Mouse (Mus musculus) neural tube, embryonic 12.5 days (tissue): ENCODE measurements around the gene Nrip3. TPM values are rescaled to one million over a fixed set of nuclear protein-coding genes. Genes with fewer than 3 reads are reported as not detected.

Source experiments
- ATAC-seq: fragments of 200-750 bp; cut with Nextera tagmentation; 2 replicates; pipeline ENCODE4 v1.8.0; 2017; ENCODE audit warnings: low read depth, mild to moderate bottlenecking, moderate TSS enrichment, moderate library complexity; ENCODE audit not compliant: low FRiP score
- H3K27ac ChIP-seq: fragments of 300-500 bp; sonication (generic); 2 replicates; pipeline ENCODE4 v1.5.1; 2016
- H3K27me3 ChIP-seq: fragments of 300-500 bp; sonication (generic); replicated peaks from 2 replicates; pipeline ENCODE4 v1.6.1; 2016; ENCODE audit warnings: mild to moderate bottlenecking
- H3K36me3 ChIP-seq: fragments of 300-500 bp; sonication (generic); 2 replicates; pipeline ENCODE4 v1.6.1; 2016; ENCODE audit warnings: mild to moderate bottlenecking
- H3K4me1 ChIP-seq: fragments of 300-500 bp; sonication (generic); 2 replicates; pipeline ENCODE4 v1.6.1; 2016
- H3K4me2 ChIP-seq: fragments of 300-500 bp; sonication (generic); replicated peaks from 2 replicates; pipeline ENCODE4 v1.6.1; 2016; ENCODE audit warnings: mild to moderate bottlenecking
- H3K4me3 ChIP-seq: fragments of 300-500 bp; sonication (generic); 2 replicates; pipeline ENCODE4 v1.5.1; 2016
- H3K9ac ChIP-seq: fragments of 300-500 bp; sonication (generic); 2 replicates; pipeline ENCODE4 v1.6.1; 2016; ENCODE audit warnings: mild to moderate bottlenecking
- H3K9me3 ChIP-seq: fragments of 300-500 bp; sonication (generic); 2 replicates; pipeline ENCODE4 v1.6.1; 2016; ENCODE audit warnings: mild to moderate bottlenecking
- WGBS: fragments of 180-500 bp; shearing (Covaris S2); methylation state at CpG from one replicate; pipeline ENCODE4 v1.1.7; 2016; 5-methylcytosine and 5-hydroxymethylcytosine counted together
- polyA plus RNA-seq: library from polyadenylated mRNA; unstranded; fragments of >200 nt; fragmentation: Nextera tagmentation; extraction: Ambion mirVana; gene quantifications from 2 replicates; pipeline ENCODE4 v1.2.1, GENCODE M21; 2016

Nrip3 gene
- polyA plus RNA-seq, 1 experiment from 2014 or later = 2.7 TPM

DNA sequence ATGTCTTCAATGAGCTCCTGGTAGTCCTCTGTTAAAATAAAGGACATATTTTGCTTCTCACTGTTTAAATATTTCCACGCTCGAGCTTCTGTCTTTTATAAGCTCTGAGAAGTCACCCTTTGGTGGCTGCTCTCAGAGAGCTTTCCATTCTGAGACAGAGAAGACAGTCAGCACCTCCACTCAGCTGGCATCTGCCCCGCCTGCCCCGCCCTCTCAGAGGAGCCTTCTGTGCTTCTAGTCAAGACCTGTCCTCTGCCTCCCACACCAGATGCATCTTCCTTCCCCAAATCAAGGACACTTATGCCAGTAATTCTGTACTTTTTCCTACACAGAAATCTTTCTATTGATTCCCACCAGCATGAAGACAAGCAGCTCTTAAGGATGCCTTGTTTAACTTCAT is 18.8 kb upstream of the Nrip3 start:
- WGBS = 89% methylated on average over 4 of the region's 4 CpGs
- Histone ChIP-seq H3K9ac (no peak overlapping the region), H3K27me3 (no peaks in the 10 kb centered on the region), H3K36me3 (no peaks in the 10 kb centered on the region; the same call in 1 of the 2 replicates), H3K4me3 (no peak overlapping the region), H3K9me3 (no peaks in the 10 kb centered on the region), H3K27ac (no peak overlapping the region), H3K4me1 (no peaks in the 10 kb centered on the region), H3K4me2 (no peak overlapping the region)
- ATAC-seq = no peak

DNA sequence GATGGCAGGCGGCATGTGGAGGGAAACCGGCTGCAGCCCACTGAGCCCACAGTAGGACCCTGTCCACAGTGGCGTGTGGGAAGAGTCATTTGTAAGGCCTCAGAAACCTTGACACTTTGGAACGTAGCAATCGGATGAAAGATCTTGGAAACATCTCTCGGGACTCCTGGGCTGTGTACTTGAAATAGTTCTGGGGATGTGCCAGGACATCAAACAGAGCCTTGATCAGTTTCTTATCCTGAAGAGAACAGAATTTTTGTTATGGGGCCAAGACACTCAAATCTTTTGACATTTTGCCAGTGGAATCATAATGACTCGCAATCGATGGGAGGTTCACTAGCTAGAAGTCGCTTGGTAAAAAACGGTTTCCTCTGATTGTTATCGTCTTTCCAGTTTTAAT is 17.3 kb upstream of the Nrip3 start:
- no peaks in the 10 kb centered on the region for H3K27me3 ChIP-seq
- no peak for ATAC-seq
- H3K9ac ChIP-seq = no peak overlapping the region
- H3K27ac ChIP-seq = no peak overlapping the region
- H3K9me3 ChIP-seq = no peaks in the 10 kb centered on the region
- 92% methylated on average over 11 of the region's 11 CpGs for WGBS
- H3K4me2 ChIP-seq = no peak overlapping the region
- no peak overlapping the region for H3K4me3 ChIP-seq
- H3K36me3 ChIP-seq = no peaks in the 10 kb centered on the region; the same call in 1 of the 2 replicates
- H3K4me1 ChIP-seq = no peaks in the 10 kb centered on the region

DNA sequence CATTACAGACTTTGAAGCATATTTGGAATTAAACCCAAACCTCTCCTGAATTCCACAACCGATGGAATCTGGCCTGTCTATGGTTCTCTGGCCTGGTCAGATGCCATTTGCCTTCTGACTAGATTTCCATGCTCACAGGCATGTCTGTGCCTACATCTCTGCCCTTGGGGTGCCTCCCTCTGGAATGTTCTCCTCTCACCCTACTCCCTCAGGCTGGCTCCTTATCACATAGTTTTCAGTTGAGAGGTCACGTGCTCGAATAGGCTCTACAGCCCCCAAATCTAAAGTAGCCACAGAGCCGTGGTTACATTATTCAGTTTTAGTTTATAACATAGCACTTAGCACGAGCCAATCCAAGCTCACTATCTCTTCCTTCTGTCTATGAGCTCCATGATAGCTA is 13.7 kb upstream of the Nrip3 start:
- H3K4me3 ChIP-seq = no peak overlapping the region
- no peaks in the 10 kb centered on the region for H3K4me1 ChIP-seq
- H3K27me3 ChIP-seq = no peaks in the 10 kb centered on the region
- H3K27ac ChIP-seq = no peak overlapping the region
- 88% methylated on average over 5 of the region's 5 CpGs for whole genome bisulfite sequencing
- no peak overlapping the region for H3K4me2 ChIP-seq
- H3K9me3 ChIP-seq = no peaks in the 10 kb centered on the region
- no peaks in the 10 kb centered on the region; the same call in 1 of the 2 replicates for H3K36me3 ChIP-seq
- H3K9ac ChIP-seq = no peak overlapping the region
- ATAC-seq = no peak

DNA sequence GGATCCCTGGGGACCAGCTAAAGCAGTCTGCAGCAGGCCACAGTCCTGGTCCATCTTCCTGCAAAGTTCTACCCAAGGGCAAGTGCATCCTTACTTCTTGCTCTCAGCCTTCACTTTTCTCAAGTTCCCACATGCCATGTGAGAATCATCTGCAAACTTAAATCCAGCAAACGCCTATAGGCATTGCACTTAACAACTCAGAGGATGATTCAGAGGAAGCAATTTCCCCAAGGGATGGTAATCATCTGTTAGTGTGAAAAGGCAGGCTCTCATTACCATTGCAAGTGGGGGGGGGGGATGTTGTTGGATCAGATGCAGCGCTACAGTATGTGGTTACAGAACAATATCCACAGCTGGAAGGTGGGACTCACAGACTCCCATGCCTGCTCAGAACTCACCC is 12.7 kb upstream of the Nrip3 start:
- Histone ChIP-seq H3K4me1 (no peaks in the 10 kb centered on the region), H3K27ac (no peak overlapping the region), H3K9ac (no peak overlapping the region), H3K4me2 (no peak overlapping the region), H3K9me3 (no peaks in the 10 kb centered on the region), H3K27me3 (no peaks in the 10 kb centered on the region), H3K36me3 (no peaks in the 10 kb centered on the region), H3K4me3 (no peak overlapping the region)
- WGBS = 63% methylated on average over 2 of the region's 2 CpGs
- ATAC-seq = no peak

DNA sequence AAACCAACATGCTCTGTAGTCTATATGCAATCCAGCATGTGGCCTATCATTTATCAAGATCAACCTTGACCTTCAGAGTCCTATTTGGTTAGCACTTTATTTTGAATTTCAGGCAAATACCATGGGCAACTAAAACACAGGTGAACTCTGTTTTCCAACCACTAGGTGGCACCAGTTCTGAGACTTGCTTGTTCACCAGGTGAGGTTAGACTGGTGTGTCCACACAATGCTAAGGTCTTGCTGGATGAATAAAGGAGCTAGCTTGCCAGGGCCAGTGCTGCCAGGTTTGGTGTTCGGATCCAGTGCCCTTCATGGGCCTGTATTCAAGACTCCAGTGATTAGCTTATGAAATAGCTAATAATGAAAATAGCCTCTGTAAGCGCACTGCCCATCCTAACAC is 10.9 kb upstream of the Nrip3 start:
- 73% methylated on average over 2 of the region's 2 CpGs for WGBS
- H3K27me3 ChIP-seq = no peaks in the 10 kb centered on the region
- H3K9me3 ChIP-seq = no peaks in the 10 kb centered on the region
- no peak overlapping the region for H3K4me2 ChIP-seq
- H3K9ac ChIP-seq = no peak overlapping the region
- no peak for ATAC-seq
- H3K27ac ChIP-seq = no peak overlapping the region
- H3K4me1 ChIP-seq = no peaks in the 10 kb centered on the region
- H3K36me3 ChIP-seq = no peaks in the 10 kb centered on the region
- no peak overlapping the region for H3K4me3 ChIP-seq

DNA sequence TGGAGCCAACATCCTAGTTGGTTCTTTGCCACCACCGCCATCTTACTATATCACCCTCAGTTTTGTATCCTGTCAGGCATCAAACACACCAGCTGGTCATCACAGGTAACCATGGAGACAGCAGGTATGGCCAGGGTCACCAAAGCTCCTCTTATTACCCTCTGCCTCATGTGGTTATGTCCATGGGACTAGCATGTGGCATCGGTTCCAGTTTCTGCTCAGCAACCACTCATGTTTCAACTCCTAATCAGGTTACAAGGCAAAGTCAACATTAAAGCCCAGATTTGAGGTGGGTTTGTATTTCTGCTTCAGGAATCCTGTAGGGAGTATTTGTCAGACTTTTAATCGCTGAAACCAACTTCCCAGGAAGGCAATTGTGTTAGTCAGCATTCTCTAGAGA is 9.0 kb upstream of the Nrip3 start:
- Histone ChIP-seq H3K4me1 (no peaks in the 10 kb centered on the region), H3K27me3 (no peaks in the 10 kb centered on the region), H3K4me3 (no peak overlapping the region), H3K9me3 (no peaks in the 10 kb centered on the region), H3K27ac (no peak overlapping the region), H3K4me2 (no peak overlapping the region), H3K36me3 (no peaks in the 10 kb centered on the region), H3K9ac (no peak overlapping the region)
- no peak for ATAC-seq
- 82% methylated on average over 3 of the region's 3 CpGs for WGBS

DNA sequence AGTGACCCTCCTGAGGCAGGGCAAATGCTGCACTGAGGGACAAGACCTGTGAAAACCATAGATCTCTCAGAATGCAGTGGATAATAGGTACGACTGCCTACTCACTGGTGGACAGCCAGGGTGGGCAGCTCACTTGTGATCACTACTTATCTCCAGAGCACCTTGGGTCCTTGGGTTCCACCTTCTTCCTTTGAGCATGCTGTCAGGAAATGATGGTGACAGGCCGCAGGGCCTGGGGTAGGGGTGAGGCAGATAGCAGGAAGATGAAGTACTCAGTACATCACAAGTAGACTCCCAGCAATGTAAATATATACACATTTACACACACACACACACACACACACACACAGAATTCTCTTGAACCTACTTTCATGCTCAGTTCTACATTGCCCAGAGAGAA is 6.0 kb upstream of the Nrip3 start:
- no peak overlapping the region for H3K4me2 ChIP-seq
- H3K4me3 ChIP-seq = no peak overlapping the region
- H3K9me3 ChIP-seq = no peaks in the 10 kb centered on the region
- ATAC-seq = no peak
- no peak overlapping the region for H3K27ac ChIP-seq
- peaks cover 12% of the 10 kb centered on the region for H3K27me3 ChIP-seq
- 89% methylated on average over 2 of the region's 2 CpGs for WGBS
- H3K9ac ChIP-seq = no peak overlapping the region
- H3K4me1 ChIP-seq = no peaks in the 10 kb centered on the region
- no peaks in the 10 kb centered on the region for H3K36me3 ChIP-seq

DNA sequence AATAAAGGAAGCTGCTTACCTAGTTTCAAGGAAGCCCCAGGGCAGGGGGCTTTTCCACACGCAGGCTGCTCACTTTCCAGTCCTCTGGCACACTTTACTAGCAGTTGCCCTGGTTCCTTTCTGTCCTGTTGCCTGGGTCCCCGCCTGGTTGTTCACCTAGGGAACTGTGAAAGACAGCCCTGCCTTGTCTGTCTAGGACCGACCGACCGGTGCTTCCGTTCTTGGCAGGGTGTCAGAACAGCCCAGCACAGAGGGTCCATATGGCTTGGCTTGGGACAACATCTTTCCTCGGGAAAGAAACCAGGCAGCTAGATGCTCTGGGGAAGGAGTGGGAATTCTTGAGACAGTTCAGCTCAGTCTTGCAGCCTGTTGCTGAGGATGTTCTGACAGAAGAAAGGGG is 1.5 kb upstream of the Nrip3 start:
- peaks cover 14% of the 10 kb centered on the region; the same call in 1 of the 2 replicates for H3K4me1 ChIP-seq
- ATAC-seq = no peak
- H3K27ac ChIP-seq = no peak overlapping the region
- H3K4me3 ChIP-seq = no peak overlapping the region
- H3K36me3 ChIP-seq = no peaks in the 10 kb centered on the region
- no peaks in the 10 kb centered on the region for H3K9me3 ChIP-seq
- no peak overlapping the region for H3K4me2 ChIP-seq
- H3K27me3 ChIP-seq = peaks cover 45% of the 10 kb centered on the region
- H3K9ac ChIP-seq = no peak overlapping the region
- WGBS = 58% methylated on average over 7 of the region's 7 CpGs

DNA sequence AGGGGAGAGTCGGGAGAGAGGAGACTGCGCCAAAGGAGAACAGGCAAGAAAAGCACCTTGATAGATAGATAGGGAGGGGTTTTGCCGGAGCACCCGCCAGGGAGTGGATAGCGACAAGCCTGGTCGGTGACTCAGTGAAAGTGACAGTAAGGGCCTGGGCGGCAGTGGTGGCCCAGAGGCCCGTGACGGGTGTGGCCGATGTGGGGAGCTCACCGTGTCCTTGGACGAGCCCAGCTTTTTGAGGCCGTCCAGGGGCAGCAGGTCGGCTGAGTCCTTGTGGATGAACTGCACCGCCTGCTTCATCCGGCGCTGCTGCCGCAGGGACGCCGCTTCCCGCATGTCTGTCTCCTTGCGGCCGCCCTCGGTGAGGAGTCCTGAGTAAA is 747 bp downstream of the Nrip3 start:
- H3K4me3 ChIP-seq = peak overlapping the region; percentile 49
- peaks cover 45% of the 10 kb centered on the region for H3K27me3 ChIP-seq
- H3K4me1 ChIP-seq = peaks cover 14% of the 10 kb centered on the region; the same call in 1 of the 2 replicates
- no peak overlapping the region for H3K27ac ChIP-seq
- under 1% methylated on average over 24 of the region's 24 CpGs for WGBS
- peak overlapping the region; percentile 96 for H3K4me2 ChIP-seq
- H3K9ac ChIP-seq = peak overlapping the region; percentile 54
- no peaks in the 10 kb centered on the region for H3K36me3 ChIP-seq
- H3K9me3 ChIP-seq = no peaks in the 10 kb centered on the region
- peak; percentile 75 for ATAC-seq

DNA sequence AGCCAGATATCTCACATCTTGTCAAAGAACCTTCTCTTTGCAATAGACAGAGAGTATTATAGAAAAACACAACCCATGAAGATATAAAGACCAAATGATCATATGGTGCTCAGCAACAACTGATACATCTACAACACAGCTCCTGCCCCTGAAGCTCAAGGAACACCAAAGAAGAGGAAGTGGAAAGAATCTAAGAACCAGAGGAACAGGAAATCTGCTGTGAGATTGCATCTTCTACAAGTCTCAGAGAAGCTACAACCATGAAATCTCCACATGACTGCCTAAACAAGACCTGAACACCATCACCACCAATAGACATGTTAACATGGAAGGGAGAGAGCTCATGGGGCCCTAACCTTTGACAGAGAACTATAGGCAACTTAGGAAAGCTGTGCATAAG is 9.6 kb downstream of the Nrip3 start:
- no peak overlapping the region for H3K4me2 ChIP-seq
- no peak overlapping the region for H3K4me3 ChIP-seq
- no peaks in the 10 kb centered on the region for H3K9me3 ChIP-seq
- H3K4me1 ChIP-seq = no peaks in the 10 kb centered on the region
- no peaks in the 10 kb centered on the region for H3K27me3 ChIP-seq
- H3K9ac ChIP-seq = no peak overlapping the region
- no peak for ATAC-seq
- no peak overlapping the region for H3K27ac ChIP-seq
- no peaks in the 10 kb centered on the region for H3K36me3 ChIP-seq

DNA sequence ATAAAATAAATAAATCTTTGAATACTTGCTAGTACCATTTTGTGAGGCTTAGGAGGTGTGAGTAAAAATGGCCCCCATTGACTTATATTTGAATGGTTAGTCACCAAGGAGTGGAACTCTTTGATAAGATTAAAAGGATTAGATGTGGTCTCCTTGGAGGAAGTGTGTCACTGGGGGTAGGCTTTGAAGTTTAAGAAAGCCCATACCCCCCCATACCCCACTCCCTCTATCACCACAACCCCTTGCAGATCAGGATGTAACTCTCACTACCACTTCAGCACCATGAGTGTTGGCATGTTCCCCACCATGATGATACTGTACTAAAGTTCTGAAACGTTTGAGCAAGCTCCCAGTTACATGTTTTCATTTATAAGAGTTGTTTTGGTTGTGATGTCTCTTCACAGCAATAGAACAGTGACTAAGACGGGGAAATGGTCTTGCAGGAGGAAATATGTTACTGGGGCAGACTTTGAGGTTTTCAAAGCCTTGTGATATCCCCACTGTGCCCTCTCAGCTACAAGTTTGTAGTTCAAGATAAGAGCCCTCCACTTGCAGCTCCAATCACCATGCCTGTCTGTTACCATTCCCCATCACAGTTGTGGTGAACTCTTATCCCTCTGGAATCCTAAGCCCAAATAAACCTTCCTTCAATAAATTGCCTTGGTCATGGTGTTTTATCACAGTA is 13.0 kb downstream of the Nrip3 start:
- Histone ChIP-seq H3K9me3 (no peaks in the 10 kb centered on the region), H3K4me2 (no peak overlapping the region), H3K27me3 (no peaks in the 10 kb centered on the region), H3K4me3 (no peak overlapping the region), H3K36me3 (no peaks in the 10 kb centered on the region), H3K4me1 (no peaks in the 10 kb centered on the region), H3K27ac (no peak overlapping the region), H3K9ac (no peak overlapping the region)
- 56% methylated on average over 2 of the region's 2 CpGs for WGBS
- no peak for ATAC-seq

DNA sequence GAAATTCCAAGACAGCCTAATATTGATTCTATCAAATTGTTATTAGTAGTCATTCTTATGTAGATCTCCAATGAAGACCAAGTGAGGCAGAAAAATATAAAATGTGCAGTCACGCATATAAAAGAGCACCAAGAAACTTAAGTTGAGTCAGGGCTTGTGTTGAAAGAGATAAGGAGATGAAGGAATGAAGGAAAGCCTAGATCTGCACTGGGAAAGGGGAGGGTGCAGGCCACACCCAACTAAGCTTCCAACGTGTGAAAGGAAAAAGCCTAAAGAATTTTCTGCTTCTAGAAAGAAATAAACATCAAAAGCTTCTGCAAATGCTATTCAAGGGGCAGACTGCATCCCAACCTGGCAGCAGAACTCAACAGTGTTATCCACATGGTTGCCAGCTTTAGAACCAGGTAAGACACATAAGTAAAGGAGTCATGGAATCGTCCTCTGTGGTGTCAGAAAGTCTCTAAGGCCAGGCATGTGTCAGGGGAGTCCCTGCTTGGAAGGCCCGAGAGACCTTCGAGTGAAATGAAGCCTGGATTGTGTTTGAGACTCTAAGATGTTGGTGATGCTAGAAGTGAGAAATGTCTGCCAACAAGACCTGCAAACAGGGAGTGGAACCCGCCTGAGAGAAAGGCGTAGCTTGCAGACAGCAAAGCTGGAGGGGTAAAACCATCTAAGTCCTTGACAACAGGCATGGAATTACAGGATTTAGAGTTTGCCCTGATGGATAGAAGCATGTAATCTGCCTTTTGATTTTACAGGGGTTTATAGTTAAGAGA is 14.1 kb downstream of the Nrip3 start:
- Histone ChIP-seq H3K36me3 (no peaks in the 10 kb centered on the region), H3K4me3 (no peak overlapping the region), H3K4me2 (no peak overlapping the region), H3K9me3 (no peaks in the 10 kb centered on the region), H3K9ac (no peak overlapping the region), H3K27ac (no peak overlapping the region), H3K4me1 (no peaks in the 10 kb centered on the region), H3K27me3 (no peaks in the 10 kb centered on the region)
- 84% methylated on average over 7 of the region's 7 CpGs for WGBS
- ATAC-seq = no peak

DNA sequence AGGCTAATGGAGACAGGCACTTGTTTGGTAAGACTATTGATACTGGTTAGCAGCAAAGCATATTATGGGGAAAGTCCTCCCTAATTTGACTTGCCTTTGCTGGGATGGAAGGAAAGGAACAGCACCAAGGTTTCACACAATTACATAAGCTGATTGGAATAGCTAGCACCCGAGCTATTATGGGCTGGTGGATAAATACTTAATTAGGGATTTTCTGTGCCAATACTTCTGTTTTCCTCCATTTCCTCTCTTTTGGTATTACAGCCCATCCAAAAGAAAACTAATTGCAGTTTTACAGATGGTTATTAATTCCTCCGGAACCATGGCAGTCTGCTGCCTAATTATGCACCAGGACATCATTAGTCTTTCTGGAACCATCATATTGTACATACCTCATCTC is 17.8 kb downstream of the Nrip3 start:
- 79% methylated on average over 2 of the region's 2 CpGs for WGBS
- H3K4me2 ChIP-seq = no peak overlapping the region
- H3K4me1 ChIP-seq = no peaks in the 10 kb centered on the region
- ATAC-seq = no peak
- H3K4me3 ChIP-seq = no peak overlapping the region
- H3K36me3 ChIP-seq = no peaks in the 10 kb centered on the region
- no peaks in the 10 kb centered on the region for H3K9me3 ChIP-seq
- no peak overlapping the region for H3K27ac ChIP-seq
- no peaks in the 10 kb centered on the region for H3K27me3 ChIP-seq
- no peak overlapping the region for H3K9ac ChIP-seq
